Mouse (Mus musculus): ENCODE data around the gene Setd5. TPM values are rescaled to one million over a fixed set of nuclear protein-coding genes. Genes with fewer than 3 reads are reported as not detected.

The Setd5 gene
- polyA plus RNA-seq, 1 experiment from 2014 or later: 46.4 TPM

GRCm38 (mm10) chr6:113079492-113079891 is 2.3 kb downstream of the Setd5 start:
- Histone ChIP-seq H3K27me3 (ENCODE audit: insufficient read depth, low read length) (no peaks in the 10 kb centered on the region), H3K9me3 (replicated peaks; ENCODE audit: low read length) (no peaks in the 10 kb centered on the region), H3K9ac (ENCODE audit: low read depth, low read length) (peak overlapping the region; percentile 50; the same call in 1 of the 2 replicates), H3K36me3 (ENCODE audit: insufficient read depth, low read length) (no peaks in the 10 kb centered on the region), H3K4me1 (replicated peaks; ENCODE audit: insufficient read depth, low read length) (peaks cover 17% of the 10 kb centered on the region), H3K27ac (peak overlapping the region; percentile 43; the same call in 1 of the 2 replicates), H3K4me3 (replicated peaks; ENCODE audit: low read depth, low read length) (peak overlapping the region; percentile 78), H3K4me2 (ENCODE audit: low read length) (peak overlapping the region; percentile 79)
- peak; percentile 81 for DNase-seq (ENCODE audit: low spot score)
- WGBS: 1% methylated on average over 3 of the region's 3 CpGs
- ATAC-seq (replicated peaks; ENCODE audit: low FRiP score, low read depth): no peak
- no peak for TF ChIP-seq CTCF (IDR thresholded peaks at IDR 0.05; ENCODE audit: low read depth)

DNA sequence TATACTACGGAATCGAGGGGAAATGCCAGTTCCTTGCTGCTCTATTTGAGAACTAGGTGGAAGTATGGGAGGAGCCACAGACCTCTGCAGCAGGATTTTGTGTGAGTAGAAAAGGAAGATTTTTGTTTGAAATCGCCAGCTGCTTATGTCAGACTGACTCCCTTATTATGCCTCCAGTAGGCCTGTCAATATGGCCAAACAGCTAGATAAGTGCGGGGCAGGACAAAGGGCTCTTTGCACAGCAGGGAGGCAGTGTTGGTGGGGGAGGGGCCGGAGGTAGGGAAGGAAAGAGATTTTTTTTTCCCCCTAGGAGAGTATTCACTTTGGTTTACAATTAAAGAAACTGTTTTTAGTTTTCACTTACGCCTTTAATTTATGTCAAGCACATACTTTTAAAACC is 5.1 kb downstream of the Setd5 start:
- peak overlapping the region; percentile 31; the same call in 1 of the 2 replicates for H3K27ac ChIP-seq
- no peaks in the 10 kb centered on the region for H3K36me3 ChIP-seq (ENCODE audit: insufficient read depth, low read length)
- WGBS: 23% methylated on average over 6 of the region's 6 CpGs
- H3K4me3 ChIP-seq (replicated peaks; ENCODE audit: low read depth, low read length): no peak overlapping the region
- TF ChIP-seq CTCF (IDR thresholded peaks at IDR 0.05; ENCODE audit: low read depth): no peak
- peaks cover 11% of the 10 kb centered on the region for H3K4me1 ChIP-seq (replicated peaks; ENCODE audit: insufficient read depth, low read length)
- ATAC-seq (replicated peaks; ENCODE audit: low FRiP score, low read depth) (no peak), DNase-seq (ENCODE audit: low spot score) (peak; percentile 31)
- no peaks in the 10 kb centered on the region for H3K9me3 ChIP-seq (replicated peaks; ENCODE audit: low read length)
- no peak overlapping the region for H3K9ac ChIP-seq (ENCODE audit: low read depth, low read length)
- H3K4me2 ChIP-seq (ENCODE audit: low read length): peak overlapping the region; percentile 27
- H3K27me3 ChIP-seq (ENCODE audit: insufficient read depth, low read length): no peaks in the 10 kb centered on the region

DNA sequence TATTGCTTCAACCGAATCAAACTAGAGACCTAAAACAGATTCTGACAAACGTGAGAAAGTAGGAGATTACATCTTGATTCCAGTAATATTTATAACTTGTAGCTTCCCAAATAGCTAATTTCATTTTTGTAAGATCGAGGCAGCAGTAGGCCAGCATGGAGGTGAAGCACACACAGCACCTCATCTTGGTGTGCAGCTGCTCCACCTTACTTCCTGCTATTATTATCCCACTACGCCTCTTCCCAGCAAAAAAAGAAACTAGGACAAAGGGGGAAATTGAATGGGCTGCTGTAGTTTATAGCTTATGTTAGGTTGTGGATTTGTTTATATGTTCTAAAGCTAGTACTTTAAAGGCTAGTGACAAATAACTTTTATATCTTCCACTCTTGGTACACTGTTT is 7.4 kb downstream of the Setd5 start:
- Histone ChIP-seq H3K4me1 (replicated peaks; ENCODE audit: insufficient read depth, low read length) (peaks cover 11% of the 10 kb centered on the region), H3K27me3 (ENCODE audit: insufficient read depth, low read length) (no peaks in the 10 kb centered on the region), H3K9ac (ENCODE audit: low read depth, low read length) (no peak overlapping the region), H3K4me2 (ENCODE audit: low read length) (no peak overlapping the region), H3K4me3 (replicated peaks; ENCODE audit: low read depth, low read length) (no peak overlapping the region), H3K9me3 (replicated peaks; ENCODE audit: low read length) (no peaks in the 10 kb centered on the region), H3K27ac (no peak overlapping the region), H3K36me3 (ENCODE audit: insufficient read depth, low read length) (no peaks in the 10 kb centered on the region)
- no peak for TF ChIP-seq CTCF (IDR thresholded peaks at IDR 0.05; ENCODE audit: low read depth)
- WGBS: 51% methylated on average over 4 of the region's 4 CpGs
- DNase-seq (ENCODE audit: low spot score) (no peak), ATAC-seq (replicated peaks; ENCODE audit: low FRiP score, low read depth) (no peak)

GRCm38 (mm10) chr6:113093206-113093605 is 16.0 kb downstream of the Setd5 start:
- Histone ChIP-seq H3K4me1 (replicated peaks; ENCODE audit: insufficient read depth, low read length) (no peaks in the 10 kb centered on the region), H3K9ac (ENCODE audit: low read depth, low read length) (no peak overlapping the region)

DNA sequence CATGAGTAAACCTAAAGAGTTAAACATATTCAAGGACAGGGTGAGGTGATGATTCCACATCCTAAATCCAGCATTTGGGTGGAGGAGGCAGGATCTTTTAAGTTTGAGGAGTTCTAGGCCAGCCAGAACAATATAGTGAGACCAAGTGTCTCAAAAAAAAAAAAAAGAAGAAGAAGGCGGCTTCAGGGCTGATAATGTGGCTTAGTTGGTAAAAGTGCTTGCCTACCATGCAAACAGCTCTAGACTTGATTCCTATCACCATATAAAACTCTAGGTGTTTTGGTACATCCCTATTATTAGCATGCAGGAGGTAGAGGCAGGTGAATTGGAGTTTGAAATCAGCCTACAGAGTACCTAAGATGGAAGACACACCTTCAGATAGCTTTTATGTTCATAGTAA is 18.4 kb downstream of the Setd5 start:
- H3K9me3 ChIP-seq (replicated peaks; ENCODE audit: low read length): no peaks in the 10 kb centered on the region
- no peak overlapping the region for H3K27ac ChIP-seq
- no peak for ATAC-seq (replicated peaks; ENCODE audit: low FRiP score, low read depth)
- 87% methylated on average over 1 of the region's 1 CpGs for WGBS
- H3K36me3 ChIP-seq (ENCODE audit: insufficient read depth, low read length): no peaks in the 10 kb centered on the region
- H3K9ac ChIP-seq (ENCODE audit: low read depth, low read length): no peak overlapping the region
- no peak for TF ChIP-seq CTCF (IDR thresholded peaks at IDR 0.05; ENCODE audit: low read depth)
- H3K4me2 ChIP-seq (ENCODE audit: low read length): no peak overlapping the region
- H3K27me3 ChIP-seq (ENCODE audit: insufficient read depth, low read length): no peaks in the 10 kb centered on the region
- DNase-seq (ENCODE audit: low spot score): no peak
- no peaks in the 10 kb centered on the region for H3K4me1 ChIP-seq (replicated peaks; ENCODE audit: insufficient read depth, low read length)
- no peak overlapping the region for H3K4me3 ChIP-seq (replicated peaks; ENCODE audit: low read depth, low read length)

More at GRCm38 (mm10) chr6:113093206-113093605, 16.0 kb downstream of the Setd5 start:
- Histone ChIP-seq H3K27ac (no peak overlapping the region), H3K4me3 (replicated peaks; ENCODE audit: low read depth, low read length) (no peak overlapping the region), H3K9me3 (replicated peaks; ENCODE audit: low read length) (no peaks in the 10 kb centered on the region), H3K27me3 (ENCODE audit: insufficient read depth, low read length) (no peaks in the 10 kb centered on the region), H3K4me2 (ENCODE audit: low read length) (no peak overlapping the region), H3K36me3 (ENCODE audit: insufficient read depth, low read length) (no peaks in the 10 kb centered on the region)
- ATAC-seq (replicated peaks; ENCODE audit: low FRiP score, low read depth) (no peak), DNase-seq (ENCODE audit: low spot score) (no peak)
- 68% methylated on average over 3 of the region's 3 CpGs for WGBS
- TF ChIP-seq CTCF (IDR thresholded peaks at IDR 0.05; ENCODE audit: low read depth): no peak

DNA sequence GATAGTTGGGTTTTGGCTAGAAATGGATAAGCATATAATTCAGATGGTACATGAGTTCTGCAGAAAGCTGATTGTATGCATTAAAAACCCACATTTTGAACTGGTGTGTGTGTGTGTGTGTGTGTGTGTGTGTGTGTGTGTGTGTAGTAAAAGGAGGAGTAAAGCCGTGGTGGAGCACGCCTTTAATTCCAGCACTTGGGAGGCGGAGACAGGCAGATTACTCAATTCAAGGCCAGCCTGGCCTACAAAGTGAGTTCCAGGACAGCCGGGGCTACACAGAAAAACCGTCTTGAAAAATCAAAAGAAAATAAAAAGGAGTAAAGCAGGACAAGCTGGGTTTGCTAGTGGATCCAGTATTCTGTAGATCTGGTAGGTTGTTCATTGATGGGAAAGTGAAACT is 20.5 kb downstream of the Setd5 start:
- TF ChIP-seq CTCF (IDR thresholded peaks at IDR 0.05; ENCODE audit: low read depth): no peak
- Histone ChIP-seq H3K27ac (no peak overlapping the region), H3K4me2 (ENCODE audit: low read length) (no peak overlapping the region), H3K4me1 (replicated peaks; ENCODE audit: insufficient read depth, low read length) (0 out of 2 replicates have a peak, but pooled peaks cover 3% of the 10 kb centered on the region), H3K36me3 (ENCODE audit: insufficient read depth, low read length) (no peaks in the 10 kb centered on the region), H3K9me3 (replicated peaks; ENCODE audit: low read length) (no peaks in the 10 kb centered on the region), H3K4me3 (replicated peaks; ENCODE audit: low read depth, low read length) (no peak overlapping the region), H3K27me3 (ENCODE audit: insufficient read depth, low read length) (no peaks in the 10 kb centered on the region), H3K9ac (ENCODE audit: low read depth, low read length) (no peak overlapping the region)
- WGBS: 83% methylated on average over 5 of the region's 5 CpGs
- no peak for ATAC-seq (replicated peaks; ENCODE audit: low FRiP score, low read depth)
- DNase-seq (ENCODE audit: low spot score): no peak

Measured in kidney, postnatal 0 days (tissue).